Mouse (Mus musculus): Measurements from ENCODE around the gene Chd2. TPM values are rescaled to one million over a fixed set of nuclear protein-coding genes. Genes with fewer than 3 reads are reported as not detected.

The Chd2 gene
- polyA plus RNA-seq, 1 experiment from 2014 or later, result 40.2 TPM

DNA sequence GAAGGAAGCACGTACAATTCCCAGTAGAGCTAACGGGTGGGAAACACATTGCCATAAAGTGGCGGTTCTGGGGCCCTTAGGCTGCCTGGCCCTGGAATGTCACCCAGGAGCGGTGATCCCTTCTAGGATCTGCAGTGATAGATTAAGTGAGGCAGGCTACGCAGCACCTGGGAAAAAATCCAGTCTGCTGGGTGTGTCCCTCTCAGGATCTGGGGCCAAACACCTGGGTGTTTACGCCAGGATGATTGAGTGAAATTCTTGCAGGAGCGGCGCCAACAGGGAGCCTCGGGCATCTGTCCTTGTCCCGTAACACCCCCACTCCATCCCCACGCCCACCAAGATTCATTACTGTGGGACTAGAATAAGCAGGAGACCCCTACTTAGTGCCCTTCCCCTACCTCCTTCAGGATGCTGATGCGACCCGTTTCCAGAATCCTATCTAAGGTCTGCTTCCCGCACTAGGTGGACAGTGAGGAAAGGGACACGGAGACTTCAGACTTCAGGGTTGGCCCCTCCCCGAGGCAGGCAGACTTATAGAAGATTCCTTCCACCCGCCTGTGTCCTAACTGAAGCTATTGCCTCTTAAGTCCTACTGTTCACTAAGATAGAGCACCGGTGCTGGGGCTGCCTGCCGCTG, 142.7 kb downstream of the Chd2 start:
- ATAC-seq (no peak), DNase-seq (ENCODE audit: low spot score) (no peak)
- H3K4me1 ChIP-seq (ENCODE audit: control insufficient read depth, insufficient read depth, low read length), result peaks cover 42% of the 10 kb centered on the region
- H3K4me3 ChIP-seq (ENCODE audit: low read depth, low read length), result peak overlapping the region; percentile 16
- peaks cover 3% of the 10 kb centered on the region; the same call in 1 of the 2 replicates for H3K36me3 ChIP-seq (ENCODE audit: control insufficient read depth, insufficient read depth, low read length)
- 4% methylated on average over 19 of the region's 19 CpGs for WGBS
- peak overlapping the region; percentile 48 for H3K4me2 ChIP-seq (ENCODE audit: low read length)
- no peaks in the 10 kb centered on the region for H3K9me3 ChIP-seq (replicated peaks; ENCODE audit: control insufficient read depth, low read length)
- peak overlapping the region; percentile 72 for H3K27ac ChIP-seq (ENCODE audit: low read depth, low read length)
- H3K9ac ChIP-seq (ENCODE audit: low read length), result peak overlapping the region; percentile 47
- H3K27me3 ChIP-seq (replicated peaks; ENCODE audit: control insufficient read depth, insufficient read depth, low read length), result no peaks in the 10 kb centered on the region

- ATAC-seq (peak; percentile 30; the same call in 1 of the 2 replicates), DNase-seq (ENCODE audit: low spot score) (peak; percentile 76)
- H3K4me3 ChIP-seq (ENCODE audit: low read depth, low read length), result peak overlapping the region; percentile 16; the same call in 1 of the 2 replicates
- 3% methylated on average over 11 of the region's 11 CpGs for WGBS
- H3K27me3 ChIP-seq (replicated peaks; ENCODE audit: control insufficient read depth, insufficient read depth, low read length), result no peaks in the 10 kb centered on the region
- peak overlapping the region; percentile 72; the same call in 1 of the 2 replicates for H3K27ac ChIP-seq (ENCODE audit: low read depth, low read length)
- H3K9me3 ChIP-seq (replicated peaks; ENCODE audit: control insufficient read depth, low read length), result no peaks in the 10 kb centered on the region
- peaks cover 48% of the 10 kb centered on the region for H3K4me1 ChIP-seq (ENCODE audit: control insufficient read depth, insufficient read depth, low read length)
- H3K36me3 ChIP-seq (ENCODE audit: control insufficient read depth, insufficient read depth, low read length), result 0 out of 2 replicates have a peak, but pooled peaks cover 3% of the 10 kb centered on the region
- H3K9ac ChIP-seq (ENCODE audit: low read length), result peak overlapping the region; percentile 47
- H3K4me2 ChIP-seq (ENCODE audit: low read length), result peak overlapping the region; percentile 48
Observed at GRCm38 (mm10) chr7:73398319-73398718, 143.3 kb downstream of the Chd2 start.

- peak; percentile 53 for DNase-seq (ENCODE audit: low spot score)
- Histone ChIP-seq H3K27ac (ENCODE audit: low read depth, low read length) (peak overlapping the region; percentile 85), H3K9ac (ENCODE audit: low read length) (peak overlapping the region; percentile 90), H3K4me3 (ENCODE audit: low read depth, low read length) (peak overlapping the region; percentile 65), H3K9me3 (replicated peaks; ENCODE audit: control insufficient read depth, low read length) (no peaks in the 10 kb centered on the region), H3K4me1 (ENCODE audit: control insufficient read depth, insufficient read depth, low read length) (peaks cover 63% of the 10 kb centered on the region), H3K27me3 (replicated peaks; ENCODE audit: control insufficient read depth, insufficient read depth, low read length) (no peaks in the 10 kb centered on the region), H3K36me3 (ENCODE audit: control insufficient read depth, insufficient read depth, low read length) (no peaks in the 10 kb centered on the region), H3K4me2 (ENCODE audit: low read length) (peak overlapping the region; percentile 88)
- ATAC-seq, result no peak
- WGBS, result 21% methylated on average over 4 of the region's 4 CpGs
Observed at GRCm38 (mm10) chr7:73394013-73394409, 147.6 kb downstream of the Chd2 start.

GRCm38 (mm10) chr7:73393307-73394012, 148.2 kb downstream of the Chd2 start:
- peak overlapping the region; percentile 90 for H3K9ac ChIP-seq (ENCODE audit: low read length)
- H3K4me3 ChIP-seq (ENCODE audit: low read depth, low read length), result peak overlapping the region; percentile 65
- H3K4me2 ChIP-seq (ENCODE audit: low read length), result peak overlapping the region; percentile 88
- no peaks in the 10 kb centered on the region for H3K27me3 ChIP-seq (replicated peaks; ENCODE audit: control insufficient read depth, insufficient read depth, low read length)
- peak overlapping the region; percentile 85 for H3K27ac ChIP-seq (ENCODE audit: low read depth, low read length)
- WGBS, result 19% methylated on average over 9 of the region's 9 CpGs
- ATAC-seq (no peak), DNase-seq (ENCODE audit: low spot score) (peak; percentile 58)
- no peaks in the 10 kb centered on the region for H3K9me3 ChIP-seq (replicated peaks; ENCODE audit: control insufficient read depth, low read length)
- H3K4me1 ChIP-seq (ENCODE audit: control insufficient read depth, insufficient read depth, low read length), result peaks cover 58% of the 10 kb centered on the region
- H3K36me3 ChIP-seq (ENCODE audit: control insufficient read depth, insufficient read depth, low read length), result no peaks in the 10 kb centered on the region

DNA sequence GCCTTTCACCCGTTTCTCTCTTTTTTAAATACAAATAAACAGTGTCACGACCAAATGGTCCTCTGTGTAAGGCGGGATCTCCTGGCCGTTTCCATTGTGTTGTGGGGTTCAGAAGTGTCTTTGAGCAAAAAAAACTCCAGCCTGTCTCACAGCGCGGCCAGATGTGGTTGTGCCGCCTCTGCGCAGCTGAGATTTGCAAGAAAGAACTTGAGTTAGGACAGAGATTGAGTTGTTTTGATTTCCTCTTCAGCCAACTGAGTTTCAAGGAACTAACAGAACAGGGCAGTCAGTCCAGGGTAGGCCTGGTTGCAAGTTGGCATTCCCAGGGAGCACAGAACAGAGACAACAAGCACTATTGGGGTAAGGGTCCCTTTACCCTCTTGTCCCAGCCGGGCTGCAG, 149.3 kb downstream of the Chd2 start:
- 1% methylated on average over 9 of the region's 9 CpGs for WGBS
- peak overlapping the region; percentile 65 for H3K4me3 ChIP-seq (ENCODE audit: low read depth, low read length)
- H3K9ac ChIP-seq (ENCODE audit: low read length), result peak overlapping the region; percentile 90
- H3K4me1 ChIP-seq (ENCODE audit: control insufficient read depth, insufficient read depth, low read length), result peaks cover 47% of the 10 kb centered on the region
- H3K27me3 ChIP-seq (replicated peaks; ENCODE audit: control insufficient read depth, insufficient read depth, low read length), result no peaks in the 10 kb centered on the region
- ATAC-seq (no peak), DNase-seq (ENCODE audit: low spot score) (no peak)
- no peaks in the 10 kb centered on the region for H3K36me3 ChIP-seq (ENCODE audit: control insufficient read depth, insufficient read depth, low read length)
- peak overlapping the region; percentile 88 for H3K4me2 ChIP-seq (ENCODE audit: low read length)
- peak overlapping the region; percentile 85 for H3K27ac ChIP-seq (ENCODE audit: low read depth, low read length)
- H3K9me3 ChIP-seq (replicated peaks; ENCODE audit: control insufficient read depth, low read length), result no peaks in the 10 kb centered on the region

DNA sequence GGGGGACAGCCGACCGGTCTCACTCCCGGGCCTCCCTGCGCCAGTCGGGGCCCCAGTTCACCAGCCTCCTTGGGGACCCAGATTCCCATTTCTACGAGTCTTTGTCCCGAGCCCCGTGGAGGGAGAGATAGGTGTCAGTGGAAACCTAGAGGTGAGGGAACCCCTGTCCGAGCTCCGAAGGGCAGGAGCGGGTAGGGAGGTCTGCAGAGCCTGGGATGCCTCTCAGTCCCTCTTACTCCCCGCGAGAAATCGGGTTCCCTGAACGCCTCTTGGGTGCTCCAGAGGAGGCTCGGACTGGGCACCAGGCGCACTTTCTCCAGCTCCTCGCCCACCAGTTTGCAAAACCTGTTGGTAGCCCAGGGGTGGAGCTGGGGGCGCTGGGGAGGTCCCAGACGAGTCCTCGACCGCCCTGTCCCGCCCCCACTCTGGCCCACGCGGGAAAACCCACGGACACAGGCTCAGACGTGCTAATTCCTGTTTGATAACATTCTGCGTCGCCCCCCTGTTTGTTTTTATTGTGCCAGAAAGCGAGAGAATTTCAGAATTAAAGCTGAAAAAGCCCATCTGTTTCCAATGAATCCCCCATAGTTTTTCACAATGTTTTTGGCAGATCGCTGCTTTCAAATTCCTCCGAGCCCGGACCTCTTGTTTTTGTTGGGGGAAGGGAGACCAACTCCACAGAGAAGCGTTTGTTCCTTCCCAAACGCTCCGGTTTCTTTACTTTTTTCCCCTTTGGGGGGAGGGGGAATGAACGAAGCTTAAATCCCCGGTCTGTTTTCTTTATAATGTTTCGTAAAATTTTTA, 149.9 kb downstream of the Chd2 start:
- peaks cover 46% of the 10 kb centered on the region for H3K4me1 ChIP-seq (ENCODE audit: control insufficient read depth, insufficient read depth, low read length)
- peak overlapping the region; percentile 88 for H3K4me2 ChIP-seq (ENCODE audit: low read length)
- WGBS, result under 1% methylated on average over 39 of the region's 39 CpGs
- no peaks in the 10 kb centered on the region for H3K36me3 ChIP-seq (ENCODE audit: control insufficient read depth, insufficient read depth, low read length)
- peak; percentile 22; the same call in 1 of the 2 replicates for ATAC-seq
- no peaks in the 10 kb centered on the region for H3K9me3 ChIP-seq (replicated peaks; ENCODE audit: control insufficient read depth, low read length)
- DNase-seq (ENCODE audit: low spot score), result peak; percentile 86
- peak overlapping the region; percentile 85 for H3K27ac ChIP-seq (ENCODE audit: low read depth, low read length)
- peak overlapping the region; percentile 90 for H3K9ac ChIP-seq (ENCODE audit: low read length)
- H3K27me3 ChIP-seq (replicated peaks; ENCODE audit: control insufficient read depth, insufficient read depth, low read length), result no peaks in the 10 kb centered on the region
- H3K4me3 ChIP-seq (ENCODE audit: low read depth, low read length), result peak overlapping the region; percentile 65

DNA sequence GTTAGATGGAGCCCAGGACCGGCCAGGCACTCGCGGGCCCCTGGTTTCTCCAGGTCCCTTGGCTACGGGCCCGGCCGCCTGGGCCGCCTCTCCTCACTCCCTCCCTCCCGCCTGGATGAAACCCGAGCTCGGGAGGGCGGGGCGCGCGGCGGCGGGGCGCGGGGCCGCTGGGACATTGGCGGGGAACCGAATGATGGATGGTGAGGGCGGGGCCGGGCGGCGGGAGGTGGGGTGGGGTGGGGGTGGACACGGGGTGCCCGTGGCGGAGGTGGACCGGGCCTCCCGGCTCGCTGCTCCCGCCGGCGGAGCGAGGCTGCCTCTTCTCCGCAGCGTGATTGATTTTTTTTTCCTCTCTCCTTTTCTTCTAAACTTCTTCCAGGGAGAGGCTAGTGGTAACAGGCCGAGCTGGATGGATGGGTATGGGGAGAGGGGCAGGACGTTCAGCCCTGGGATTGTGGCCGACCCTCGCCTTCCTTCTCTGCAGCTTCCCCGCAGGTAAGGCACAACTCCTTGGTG, 150.6 kb downstream of the Chd2 start:
- ATAC-seq (peak; percentile 76), DNase-seq (ENCODE audit: low spot score) (peak; percentile 91)
- H3K9me3 ChIP-seq (replicated peaks; ENCODE audit: control insufficient read depth, low read length), result no peaks in the 10 kb centered on the region
- no peaks in the 10 kb centered on the region for H3K27me3 ChIP-seq (replicated peaks; ENCODE audit: control insufficient read depth, insufficient read depth, low read length)
- H3K4me2 ChIP-seq (ENCODE audit: low read length), result peak overlapping the region; percentile 88
- peak overlapping the region; percentile 90 for H3K9ac ChIP-seq (ENCODE audit: low read length)
- 1% methylated on average over 27 of the region's 42 CpGs for WGBS
- H3K4me1 ChIP-seq (ENCODE audit: control insufficient read depth, insufficient read depth, low read length), result peaks cover 46% of the 10 kb centered on the region
- peak overlapping the region; percentile 65 for H3K4me3 ChIP-seq (ENCODE audit: low read depth, low read length)
- peak overlapping the region; percentile 85 for H3K27ac ChIP-seq (ENCODE audit: low read depth, low read length)
- no peaks in the 10 kb centered on the region for H3K36me3 ChIP-seq (ENCODE audit: control insufficient read depth, insufficient read depth, low read length)

DNA sequence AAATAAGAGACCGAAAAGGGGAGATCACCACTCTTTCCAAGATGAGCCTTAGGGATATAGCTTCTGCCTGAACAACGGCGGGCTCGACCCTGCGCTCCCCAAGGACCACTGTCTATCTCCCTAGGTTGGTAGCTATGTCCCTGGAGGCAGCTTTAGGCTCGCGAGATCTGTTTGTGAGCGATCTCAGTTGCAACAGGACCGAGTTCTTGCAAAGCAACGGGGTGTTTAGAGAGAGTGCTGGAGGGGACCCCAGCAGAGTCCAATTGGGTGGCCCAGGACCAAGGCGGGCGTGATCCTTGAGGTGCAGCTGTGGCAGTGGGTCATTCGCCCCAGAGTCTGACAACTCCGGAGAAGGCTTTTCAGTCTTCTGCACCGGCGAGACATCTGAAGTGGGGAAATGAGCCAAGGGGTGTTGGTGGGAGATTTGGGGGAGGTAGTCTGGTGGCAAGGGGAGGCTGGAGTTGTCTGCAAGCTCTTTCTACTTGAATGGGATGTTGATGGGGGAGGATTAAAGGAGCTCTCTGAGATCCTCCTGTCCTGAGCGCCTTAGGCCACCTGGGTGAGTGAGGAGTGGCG, 151.1 kb downstream of the Chd2 start:
- H3K4me1 ChIP-seq (ENCODE audit: control insufficient read depth, insufficient read depth, low read length), result peaks cover 44% of the 10 kb centered on the region
- no peak for DNase-seq (ENCODE audit: low spot score)

More for the DNA sequence above, 151.1 kb downstream of the Chd2 start:
- H3K9me3 ChIP-seq (replicated peaks; ENCODE audit: control insufficient read depth, low read length), result no peaks in the 10 kb centered on the region
- peak overlapping the region; percentile 65 for H3K4me3 ChIP-seq (ENCODE audit: low read depth, low read length)
- peak overlapping the region; percentile 90 for H3K9ac ChIP-seq (ENCODE audit: low read length)
- WGBS, result 2% methylated on average over 16 of the region's 18 CpGs
- peak; percentile 41 for ATAC-seq
- H3K27me3 ChIP-seq (replicated peaks; ENCODE audit: control insufficient read depth, insufficient read depth, low read length), result no peaks in the 10 kb centered on the region
- H3K36me3 ChIP-seq (ENCODE audit: control insufficient read depth, insufficient read depth, low read length), result no peaks in the 10 kb centered on the region
- peak overlapping the region; percentile 85 for H3K27ac ChIP-seq (ENCODE audit: low read depth, low read length)
- peak overlapping the region; percentile 88 for H3K4me2 ChIP-seq (ENCODE audit: low read length)
